Mouse (Mus musculus) kidney, adult 2 months (tissue): ENCODE data around the gene Rtn4rl2.

Experiments used
- CTCF ChIP-seq: fragments of 200-500 bp; conservative IDR thresholded peaks from 2 replicates; pipeline ENCODE4 v1.5.1; 2011; ENCODE audit warnings: low read depth, mild to moderate bottlenecking, control low read depth, low read length, moderate library complexity, mixed read lengths; ENCODE audit not compliant: insufficient read depth, insufficient read length
- POLR2A ChIP-seq: fragments of 200-500 bp; IDR thresholded peaks from one replicate; pipeline ENCODE4 v1.6.1; 2011; ENCODE audit warnings: low read depth, low read length, control low read depth

DNA sequence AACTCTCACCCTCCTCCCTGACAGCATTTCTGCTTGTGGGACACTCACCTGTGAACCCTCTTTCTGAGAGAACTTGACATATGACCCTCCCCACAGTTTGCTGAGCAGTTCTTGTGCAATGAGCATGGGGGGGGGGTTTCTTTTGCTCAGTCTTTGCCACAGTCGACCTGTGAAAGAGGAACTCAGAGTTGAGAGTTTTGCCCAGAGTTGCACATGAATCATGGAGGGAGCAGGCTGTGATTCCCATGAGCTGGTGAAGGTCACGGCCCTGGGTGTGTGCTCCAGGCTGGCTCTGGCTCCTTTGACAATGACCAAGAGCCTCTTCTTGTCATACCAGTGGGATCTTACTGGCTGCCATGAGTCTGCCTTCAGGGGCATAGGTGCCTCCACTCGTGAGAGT, 24.3 kb downstream of the Rtn4rl2 start:
- TF ChIP-seq CTCF (no peak), POLR2A (no peak)
